8 mouse cellular contexts compared by ENCODE assay signal in the genomic region with DNA sequence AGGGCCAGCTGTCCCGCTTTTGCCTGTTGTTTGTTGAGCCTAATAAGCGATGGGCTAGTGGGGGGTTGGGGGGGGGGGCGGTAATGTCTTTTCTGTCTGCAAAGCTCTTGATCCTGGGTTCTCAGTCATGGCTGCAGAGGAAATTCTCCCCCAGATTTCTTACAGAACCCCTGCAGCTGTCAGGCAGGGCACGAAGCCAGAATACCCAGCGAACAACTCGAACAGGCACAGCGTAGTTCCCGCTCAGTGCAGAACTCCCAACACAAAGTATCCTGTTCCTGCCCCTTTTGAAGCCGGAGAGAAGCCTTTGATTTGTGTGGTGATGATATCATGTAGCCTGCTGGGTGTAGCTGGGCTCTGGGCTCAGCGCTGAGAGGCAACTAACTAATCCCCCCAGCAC. TPM values are rescaled to one million over a fixed set of nuclear protein-coding genes. Genes with fewer than 3 reads are reported as not detected.
DNase-seq lines count a peak whose midpoint lies in the region; TF ChIP-seq lines count a peak whose summit lies in the region.

No protein-coding gene starts in this region.

- no peak for TF ChIP-seq POLR2A in small intestine, adult 2 months (IDR thresholded peaks at IDR 0.05; ENCODE audit: low read depth, low read length)

- DNase-seq in urinary bladder, postnatal 14 days (ENCODE audit: low spot score), result peak; percentile 43
- DNase-seq in urinary bladder, adult 2 months (ENCODE audit: low spot score), result no peak
- DNase-seq in forelimb bud, embryonic 11.5 days (ENCODE audit: low read depth, low spot score), result peak; percentile 62
- peak; percentile 68 to 77 for DNase-seq in heart, postnatal 10 days
- DNase-seq in layer of hippocampus, adult 8-10 months (ENCODE audit: low spot score in 2 of 2), result peak; percentile 39 to 56
- peak; percentile 55 for DNase-seq in midbrain, embryonic 10.5 days (ENCODE audit: low spot score)
- DNase-seq in urinary bladder, postnatal 10 days (ENCODE audit: low spot score), result no peak

- H3K36me3 ChIP-seq in midbrain, embryonic 10.5 days, result no peaks in the 10 kb centered on the region
- H3K36me3 ChIP-seq in small intestine, adult 2 months (ENCODE audit: control insufficient read depth, insufficient read depth, low read length), result no peaks in the 10 kb centered on the region

- TF ChIP-seq CTCF in small intestine, adult 2 months (IDR thresholded peaks at IDR 0.05; ENCODE audit: extremely low read depth, insufficient read length, insufficient replicate concordance, low read depth, low read length), result no peak

- 2% methylated on average over 10 of the region's 10 CpGs for WGBS in midbrain, embryonic 10.5 days
- WGBS in small intestine, adult 2 months, result 10% methylated on average over 10 of the region's 10 CpGs

- H3K9me3 ChIP-seq in midbrain, embryonic 10.5 days (replicated peaks), result no peaks in the 10 kb centered on the region

- peak overlapping the region; percentile 74 for H3K27ac ChIP-seq in midbrain, embryonic 10.5 days (replicated peaks)
- 0 out of 2 replicates have a peak overlapping the region, but pooled peaks have one; percentile 22 for H3K27ac ChIP-seq in small intestine, adult 2 months (ENCODE audit: insufficient read depth, low read depth, low read length)

- H3K27me3 ChIP-seq in midbrain, embryonic 10.5 days (ENCODE audit: low read depth, poor library complexity, severe bottlenecking), result peaks cover 15% of the 10 kb centered on the region; the same call in 1 of the 2 replicates
- H3K27me3 ChIP-seq in small intestine, adult 2 months (ENCODE audit: control insufficient read depth, insufficient read depth, low read length), result no peaks in the 10 kb centered on the region

- peaks cover 27% of the 10 kb centered on the region for H3K4me1 ChIP-seq in midbrain, embryonic 10.5 days
- peaks cover 9% of the 10 kb centered on the region; the same call in 1 of the 2 replicates for H3K4me1 ChIP-seq in small intestine, adult 2 months (ENCODE audit: control insufficient read depth, insufficient read depth, insufficient read length, low read length)

- intact Hi-C loops in heart, postnatal 10 days (cut with DNase I), result no loop called here

- H3K4me3 ChIP-seq in midbrain, embryonic 10.5 days, result peak overlapping the region; percentile 34
- 0 out of 2 replicates have a peak overlapping the region, but pooled peaks have one; percentile 6 for H3K4me3 ChIP-seq in small intestine, adult 2 months (ENCODE audit: low read depth, low read length)

RNA-seq across cellular contexts. Expression of a gene that starts 46.2 kb away (rescaled TPM):
- 19.9 TPM in 2 replicates for polyA plus RNA-seq in urinary bladder, adult 2 months (2012; rRNA removed)
- total RNA-seq in heart, postnatal 10 days (2021), result 10 to 100 TPM; 36.7 to 37.0 TPM
- total RNA-seq in layer of hippocampus, adult 8-10 months (2022), result 100 to 1,000 TPM; 116 to 149 (median 137) TPM
- 2.3 and 3.0 TPM in 2 replicates for polyA plus RNA-seq in midbrain, embryonic 10.5 days (2016; fragmentation: Nextera tagmentation; extraction: Ambion mirVana)
- polyA plus RNA-seq in small intestine, adult 2 months (2012; rRNA removed), result 9.4 and 17.0 TPM in 2 replicates

Comparison
In these comparisons a context has a peak if more than half of its experiments do, and no peak if none do; other contexts are left out.
1. DNase-seq: peak in urinary bladder, postnatal 14 days (single experiment), forelimb bud, embryonic 11.5 days (single experiment), heart, postnatal 10 days (2 of 2), layer of hippocampus, adult 8-10 months (2 of 2) and midbrain, embryonic 10.5 days (single experiment); none in urinary bladder, adult 2 months (single experiment) and urinary bladder, postnatal 10 days (single experiment).